Mouse (Mus musculus) heart, postnatal 25 days (tissue): ENCODE data around the gene Slc25a23. TPM values are rescaled to one million over a fixed set of nuclear protein-coding genes. Genes with fewer than 3 reads are reported as not detected.

ENCODE experiments used
- total RNA-seq, 2 experiments: library from RNA; stranded (reverse); gene quantifications; 2 replicates each; pipeline ENCODE4 v1.2.3; 2021

Slc25a23 gene
- total RNA-seq, 2 experiments from 2014 or later = 65.1 to 75.0 TPM

Other genes with a start within 250 kb of the Slc25a23 start
- 1 to 10 TPM; 3.2 to 4.6 TPM for gene Rfx2, start 228.8 kb downstream of the Slc25a23 start, total RNA-seq
- gene Acsbg2, start 185.4 kb downstream of the Slc25a23 start, total RNA-seq = not detected
- not detected for gene 1700061G19Rik, start 184.4 kb downstream of the Slc25a23 start, total RNA-seq
- gene Mllt1, start 124.4 kb downstream of the Slc25a23 start, total RNA-seq = 10 to 100 TPM; 21.6 to 21.8 TPM
- gene Acer1, start 77.7 kb downstream of the Slc25a23 start, total RNA-seq = not detected
- gene Clpp, start 69.6 kb downstream of the Slc25a23 start, total RNA-seq = 10 to 100 TPM; 73.4 TPM
- 10 to 100 TPM; 65.4 to 77.8 TPM for gene Alkbh7, start 62.5 kb downstream of the Slc25a23 start, total RNA-seq
- gene Pspn, start 59.8 kb downstream of the Slc25a23 start, total RNA-seq = not detected
- gene Gtf2f1, start 48.6 kb downstream of the Slc25a23 start, total RNA-seq = 10 to 100 TPM; 20.4 to 22.7 TPM
- not detected for gene Gm17949, start 48.4 kb downstream of the Slc25a23 start, total RNA-seq
- gene Khsrp, start 28.3 kb downstream of the Slc25a23 start, total RNA-seq = 10 to 100 TPM; 44.8 to 44.9 TPM
- gene Slc25a41, start 18.2 kb downstream of the Slc25a23 start, total RNA-seq = not detected
- under 1 TPM in 1 of 2 experiments, not detected in 1; 0.78 TPM for gene Crb3, start 758 bp downstream of the Slc25a23 start, total RNA-seq
- gene Dennd1c, start 18.7 kb upstream of the Slc25a23 start, total RNA-seq = 1 to 10 TPM in 1 of 2 experiments, under 1 TPM in 1; 0.96 to 2.1 TPM
- 1 to 10 TPM; 3.2 to 3.3 TPM for gene Tubb4a, start 27.9 kb upstream of the Slc25a23 start, total RNA-seq
- gene Tnfsf9, start 45.5 kb upstream of the Slc25a23 start, total RNA-seq = under 1 TPM; 0.28 to 0.57 TPM
- gene Cd70, start 89.9 kb upstream of the Slc25a23 start, total RNA-seq = not detected
- gene Tnfsf14, start 134.3 kb upstream of the Slc25a23 start, total RNA-seq = not detected
- gene C3, start 168.3 kb upstream of the Slc25a23 start, total RNA-seq = 10 to 100 TPM; 47.1 to 80.7 TPM
- gene Gpr108, start 188.6 kb upstream of the Slc25a23 start, total RNA-seq = 10 to 100 TPM; 26.1 to 29.5 TPM
- 100 to 1,000 TPM in 1 of 2 experiments, 10 to 100 TPM in 1; 90.6 to 107 TPM for gene Trip10, start 189.6 kb upstream of the Slc25a23 start, total RNA-seq
- 1 to 10 TPM; 1.5 to 1.7 TPM for gene Vav1, start 219.2 kb upstream of the Slc25a23 start, total RNA-seq